Mouse (Mus musculus) kidney, embryonic 16.5 days (tissue): ENCODE measurements at regions not wholly inside any gene's neighbourhood (a gene's known extent, or its start where the extent isn't known, plus 50 kb on each side); places are given as distances from the start of the nearest gene placed in this dataset.

Source experiments
- ATAC-seq: fragments of 200-750 bp; cut with Nextera tagmentation; 2 replicates; pipeline ENCODE4 v1.8.0; 2017; ENCODE audit warnings: moderate TSS enrichment; ENCODE audit not compliant: low FRiP score, low TSS enrichment
- H3K27ac ChIP-seq: fragments of 300-500 bp; sonication (generic); 2 replicates; pipeline ENCODE4 v1.5.1; 2014; ENCODE audit warnings: low read length
- H3K27me3 ChIP-seq: fragments of 300-500 bp; sonication (generic); 2 replicates; pipeline ENCODE4 v1.6.1; 2014; ENCODE audit warnings: low read length, control low read depth, mixed read lengths; ENCODE audit not compliant: insufficient read depth
- H3K36me3 ChIP-seq: fragments of 300-500 bp; sonication (generic); 2 replicates; pipeline ENCODE4 v1.6.1; 2014; ENCODE audit warnings: low read length, control low read depth, mixed read lengths; ENCODE audit not compliant: insufficient read depth
- H3K4me1 ChIP-seq: fragments of 300-500 bp; sonication (generic); 2 replicates; pipeline ENCODE4 v1.6.1; 2014; ENCODE audit warnings: low read length, control low read depth, mixed read lengths; ENCODE audit not compliant: insufficient read depth
- H3K4me2 ChIP-seq: fragments of 300-500 bp; sonication (generic); replicated peaks from 2 replicates; pipeline ENCODE4 v1.6.1; 2014; ENCODE audit warnings: low read depth, low read length
- H3K4me3 ChIP-seq: fragments of 300-500 bp; sonication (generic); 2 replicates; pipeline ENCODE4 v1.5.1; 2014; ENCODE audit warnings: mild to moderate bottlenecking, low read length
- H3K9ac ChIP-seq: fragments of 300-500 bp; sonication (generic); replicated peaks from 2 replicates; pipeline ENCODE4 v1.6.1; 2014; ENCODE audit warnings: low read length
- H3K9me3 ChIP-seq: fragments of 300-500 bp; sonication (generic); 2 replicates; pipeline ENCODE4 v1.6.1; 2016; ENCODE audit warnings: low read length, control low read depth
- WGBS: fragments of 180-500 bp; shearing (Covaris S2); extraction: QIAGEN DNeasy Blood & Tissue Kit; methylation state at CpG from one replicate; pipeline ENCODE4 v1.1.7; 2014; 5-methylcytosine and 5-hydroxymethylcytosine counted together

GRCm38 (mm10) chr12:9997571-9997970 is 372.2 kb upstream of the Nt5c1b start:
- no peak overlapping the region for H3K4me2 ChIP-seq
- H3K36me3 ChIP-seq, result no peaks in the 10 kb centered on the region
- H3K9ac ChIP-seq, result no peak overlapping the region
- 20% methylated on average over 3 of the region's 3 CpGs for WGBS
- H3K27ac ChIP-seq, result peak overlapping the region; percentile 65; the same call in 1 of the 2 replicates
- no peaks in the 10 kb centered on the region for H3K27me3 ChIP-seq
- H3K4me1 ChIP-seq, result 0 out of 2 replicates have a peak, but pooled peaks cover 4% of the 10 kb centered on the region
- no peak for ATAC-seq
- H3K4me3 ChIP-seq, result no peak overlapping the region
- H3K9me3 ChIP-seq, result no peaks in the 10 kb centered on the region

DNA sequence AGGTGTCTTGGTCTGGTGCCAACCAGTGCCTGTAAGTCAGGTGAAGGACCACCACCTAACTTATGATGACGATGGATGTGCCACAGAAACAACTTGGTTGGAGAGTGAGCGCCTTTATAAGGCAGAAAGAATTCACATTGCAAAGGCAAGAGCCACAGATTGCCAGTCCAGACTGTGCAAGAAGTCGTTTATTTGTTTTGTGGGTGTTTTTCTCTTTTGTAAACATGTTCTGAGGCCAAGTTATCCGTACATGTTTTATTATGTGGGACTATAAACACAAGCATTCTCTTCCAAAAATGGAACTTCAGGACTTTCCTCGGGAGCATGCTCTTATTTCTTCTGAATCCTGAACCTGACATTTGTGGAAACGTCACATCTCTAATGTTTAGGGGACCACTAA is 369.8 kb upstream of the Nt5c1b start:
- Histone ChIP-seq H3K4me2 (no peak overlapping the region), H3K4me3 (no peak overlapping the region), H3K27me3 (no peaks in the 10 kb centered on the region), H3K36me3 (no peaks in the 10 kb centered on the region), H3K9ac (no peak overlapping the region), H3K9me3 (no peaks in the 10 kb centered on the region), H3K27ac (no peak overlapping the region), H3K4me1 (0 out of 2 replicates have a peak, but pooled peaks cover 4% of the 10 kb centered on the region)
- ATAC-seq, result no peak
- 66% methylated on average over 6 of the region's 6 CpGs for WGBS

DNA sequence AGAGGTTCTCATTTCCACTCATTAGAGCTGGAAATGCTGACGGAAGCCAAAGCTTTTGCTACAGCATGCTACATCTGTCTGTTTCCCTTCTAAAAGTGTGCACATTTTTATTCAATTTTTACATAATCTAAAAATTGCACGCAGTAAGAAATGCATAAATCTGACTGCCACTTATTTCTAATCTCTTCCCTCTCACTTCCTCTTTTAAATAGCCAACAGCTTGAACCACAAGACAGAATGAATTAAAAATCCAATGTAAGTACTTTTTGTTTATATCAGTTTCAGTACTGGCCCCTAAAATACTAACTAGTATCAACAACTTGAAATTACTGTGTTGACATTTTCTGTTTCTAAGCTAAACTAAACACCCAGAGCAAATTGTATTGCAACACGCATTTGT is 361.3 kb upstream of the Nt5c1b start:
- Histone ChIP-seq H3K9ac (no peak overlapping the region), H3K4me1 (no peaks in the 10 kb centered on the region), H3K4me3 (no peak overlapping the region), H3K4me2 (no peak overlapping the region), H3K27ac (no peak overlapping the region), H3K36me3 (no peaks in the 10 kb centered on the region), H3K9me3 (no peaks in the 10 kb centered on the region), H3K27me3 (no peaks in the 10 kb centered on the region)
- ATAC-seq, result no peak
- 73% methylated on average over 3 of the region's 3 CpGs for WGBS

GRCm38 (mm10) chr12:10016710-10017581 is 352.8 kb upstream of the Nt5c1b start:
- no peak overlapping the region for H3K9ac ChIP-seq
- H3K4me3 ChIP-seq, result no peak overlapping the region
- no peaks in the 10 kb centered on the region for H3K36me3 ChIP-seq
- WGBS, result 51% methylated on average over 15 of the region's 15 CpGs
- H3K4me2 ChIP-seq, result no peak overlapping the region
- H3K27ac ChIP-seq, result no peak overlapping the region
- H3K9me3 ChIP-seq, result no peaks in the 10 kb centered on the region
- ATAC-seq, result 0 out of 2 replicates have a peak, but pooled peaks have one; percentile 46
- H3K27me3 ChIP-seq, result no peaks in the 10 kb centered on the region
- no peaks in the 10 kb centered on the region for H3K4me1 ChIP-seq

- no peak overlapping the region for H3K4me3 ChIP-seq
- no peak overlapping the region for H3K27ac ChIP-seq
- no peak for ATAC-seq
- no peaks in the 10 kb centered on the region for H3K36me3 ChIP-seq
- H3K4me2 ChIP-seq, result no peak overlapping the region
- no peaks in the 10 kb centered on the region for H3K4me1 ChIP-seq
- no peaks in the 10 kb centered on the region for H3K27me3 ChIP-seq
- no peak overlapping the region for H3K9ac ChIP-seq
- H3K9me3 ChIP-seq, result no peaks in the 10 kb centered on the region
- 51% methylated on average over 8 of the region's 8 CpGs for WGBS
Observed at GRCm38 (mm10) chr12:10035479-10035878, 334.3 kb upstream of the Nt5c1b start.

GRCm38 (mm10) chr12:10062006-10062514 is 307.7 kb upstream of the Nt5c1b start:
- Histone ChIP-seq H3K4me2 (no peak overlapping the region), H3K9me3 (no peaks in the 10 kb centered on the region), H3K9ac (no peak overlapping the region), H3K27me3 (no peaks in the 10 kb centered on the region), H3K4me3 (no peak overlapping the region), H3K4me1 (peaks cover 6% of the 10 kb centered on the region; the same call in 1 of the 2 replicates), H3K27ac (no peak overlapping the region), H3K36me3 (no peaks in the 10 kb centered on the region)
- ATAC-seq, result peak; percentile 61; the same call in 1 of the 2 replicates
- WGBS, result 23% methylated on average over 1 of the region's 1 CpGs

DNA sequence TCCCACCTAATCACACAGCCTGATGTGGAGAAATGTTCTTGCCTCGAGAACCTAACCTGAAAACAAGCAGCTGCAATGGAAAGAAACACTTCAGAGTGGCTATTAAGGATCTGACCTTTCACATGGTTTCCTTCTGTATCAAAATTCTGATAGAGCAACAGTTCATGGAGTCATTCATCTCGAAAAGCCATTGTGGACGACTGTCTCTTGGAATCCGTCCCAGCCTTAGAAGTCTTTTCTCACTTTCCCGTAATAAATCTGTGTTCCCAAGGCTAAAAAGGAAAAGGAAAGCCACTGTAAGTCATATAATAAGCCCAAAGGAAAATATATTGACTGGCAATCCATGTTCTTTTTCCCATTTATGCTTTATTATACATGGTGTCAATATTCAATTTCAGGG is 291.4 kb upstream of the Nt5c1b start:
- Histone ChIP-seq H3K4me2 (no peak overlapping the region), H3K4me3 (no peak overlapping the region), H3K27me3 (no peaks in the 10 kb centered on the region), H3K27ac (0 out of 2 replicates have a peak overlapping the region, but pooled peaks have one; percentile 3), H3K9ac (no peak overlapping the region), H3K36me3 (no peaks in the 10 kb centered on the region), H3K4me1 (0 out of 2 replicates have a peak, but pooled peaks cover 5% of the 10 kb centered on the region), H3K9me3 (no peaks in the 10 kb centered on the region)
- 47% methylated on average over 5 of the region's 5 CpGs for WGBS
- no peak for ATAC-seq

DNA sequence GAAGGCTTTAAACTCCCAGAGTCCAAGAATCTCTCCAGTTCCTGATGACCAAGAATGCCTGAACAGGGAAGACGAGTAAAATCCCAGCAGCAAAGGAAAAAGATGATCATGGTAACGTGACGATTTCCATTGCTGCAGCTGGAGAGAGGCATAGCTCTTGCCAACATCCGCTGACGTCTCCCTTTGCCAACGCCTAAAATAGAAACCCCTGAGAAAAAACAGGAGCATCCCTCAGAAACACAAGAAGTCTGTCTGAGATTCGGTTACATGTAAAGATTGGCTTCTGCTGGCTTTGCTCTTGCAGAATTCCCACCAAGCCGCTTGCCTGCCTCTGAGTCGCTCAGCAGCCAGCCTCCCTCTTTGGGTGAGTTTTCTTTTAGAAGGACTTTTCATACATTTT is 290.3 kb upstream of the Nt5c1b start:
- H3K36me3 ChIP-seq, result no peaks in the 10 kb centered on the region
- no peak overlapping the region for H3K4me2 ChIP-seq
- no peak overlapping the region for H3K9ac ChIP-seq
- H3K9me3 ChIP-seq, result no peaks in the 10 kb centered on the region
- no peak overlapping the region for H3K4me3 ChIP-seq
- H3K4me1 ChIP-seq, result 0 out of 2 replicates have a peak, but pooled peaks cover 5% of the 10 kb centered on the region
- no peak overlapping the region for H3K27ac ChIP-seq
- WGBS, result 48% methylated on average over 9 of the region's 9 CpGs
- H3K27me3 ChIP-seq, result no peaks in the 10 kb centered on the region
- ATAC-seq, result no peak

- WGBS, result 58% methylated on average over 1 of the region's 1 CpGs
Observed at GRCm38 (mm10) chr12:10112874-10113453, 256.8 kb upstream of the Nt5c1b start.

DNA sequence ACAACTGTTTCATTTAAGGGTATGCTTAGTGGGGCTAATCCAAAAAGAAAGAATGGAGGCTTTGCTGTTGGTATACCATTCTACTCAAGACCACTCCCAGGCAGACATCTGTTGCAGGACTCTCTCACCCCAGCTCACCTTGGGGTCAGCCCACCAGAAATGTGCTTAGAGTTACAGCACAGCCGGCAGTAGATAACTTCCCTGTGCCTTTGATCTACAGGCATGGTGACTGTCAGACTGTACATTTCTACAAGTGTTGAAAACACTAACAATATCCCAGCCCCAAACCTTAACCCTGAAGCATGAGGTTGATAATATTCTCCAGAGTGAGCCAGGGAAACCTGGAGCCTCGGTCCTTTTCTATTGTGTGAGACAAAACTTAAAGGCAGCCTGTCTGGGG is 247.7 kb upstream of the Nt5c1b start:
- Histone ChIP-seq H3K4me3 (no peak overlapping the region), H3K27me3 (no peaks in the 10 kb centered on the region), H3K9me3 (no peaks in the 10 kb centered on the region), H3K36me3 (no peaks in the 10 kb centered on the region), H3K4me1 (no peaks in the 10 kb centered on the region), H3K27ac (no peak overlapping the region), H3K4me2 (no peak overlapping the region), H3K9ac (no peak overlapping the region)
- WGBS, result 39% methylated on average over 2 of the region's 2 CpGs
- ATAC-seq, result peak; percentile 19; the same call in 1 of the 2 replicates

More at GRCm38 (mm10) chr12:10112874-10113453, 256.8 kb upstream of the Nt5c1b start:
- no peak overlapping the region for H3K4me3 ChIP-seq
- no peaks in the 10 kb centered on the region for H3K9me3 ChIP-seq
- no peak overlapping the region for H3K4me2 ChIP-seq
- no peak for ATAC-seq
- H3K27ac ChIP-seq, result no peak overlapping the region
- H3K9ac ChIP-seq, result no peak overlapping the region
- H3K4me1 ChIP-seq, result no peaks in the 10 kb centered on the region
- no peaks in the 10 kb centered on the region for H3K27me3 ChIP-seq
- H3K36me3 ChIP-seq, result no peaks in the 10 kb centered on the region
